In genomic region chr9:44873665-44874064, GRCm38 (mm10) we compare ENCODE assay signal across 22 mouse cellular contexts. TPM values are rescaled to one million over a fixed set of nuclear protein-coding genes. Genes with fewer than 3 reads are reported as not detected.
DNase-seq lines count a peak whose midpoint lies in the region; ATAC-seq and TF ChIP-seq lines count a peak whose summit lies in the region.
"Had no signal": no experiment of that assay in that cellular context is flagged by ENCODE, and none has a peak within 500 bp of the region (broad histone marks: within the 10 kb centered on the region; RNA-seq: fewer than 3 reads in every experiment).

No protein-coding gene starts in this region.

- no peak overlapping the region for H3K9ac ChIP-seq in kidney, embryonic 15.5 days
- H3K9ac ChIP-seq in kidney, embryonic 14.5 days (ENCODE audit: low read depth, low read length), result no peak overlapping the region
- no peak overlapping the region for H3K9ac ChIP-seq in intestine, embryonic 14.5 days (ENCODE audit: low read length)
- H3K9ac ChIP-seq in neural tube, embryonic 15.5 days (replicated peaks), result no peak overlapping the region
- H3K9ac ChIP-seq in hindbrain, postnatal 0 days (replicated peaks; ENCODE audit: low read length), result no peak overlapping the region
- H3K9ac ChIP-seq in hindbrain, embryonic 11.5 days (ENCODE audit: low read depth, low read length), result no peak overlapping the region
- H3K9ac ChIP-seq: heart, embryonic 15.5 days; liver, embryonic 12.5 days had no signal

- WGBS in kidney, embryonic 15.5 days, result 42% methylated on average over 5 of the region's 5 CpGs
- 46% methylated on average over 5 of the region's 5 CpGs for WGBS in kidney, embryonic 14.5 days
- WGBS in intestine, embryonic 14.5 days, result 47% methylated on average over 5 of the region's 5 CpGs
- 35% methylated on average over 5 of the region's 5 CpGs for WGBS in neural tube, embryonic 15.5 days
- 72% methylated on average over 5 of the region's 5 CpGs for WGBS in hindbrain, postnatal 0 days
- 87% methylated on average over 5 of the region's 5 CpGs for WGBS in hindbrain, embryonic 11.5 days

- peaks cover 55% of the 10 kb centered on the region for H3K4me1 ChIP-seq in kidney, embryonic 15.5 days
- H3K4me1 ChIP-seq in kidney, embryonic 14.5 days (ENCODE audit: control insufficient read depth, insufficient read depth, low read length), result peaks cover 31% of the 10 kb centered on the region
- H3K4me1 ChIP-seq in intestine, embryonic 14.5 days (replicated peaks; ENCODE audit: control insufficient read depth, insufficient read depth, low read length), result peaks cover 53% of the 10 kb centered on the region
- peaks cover 73% of the 10 kb centered on the region for H3K4me1 ChIP-seq in neural tube, embryonic 15.5 days
- peaks cover 21% of the 10 kb centered on the region for H3K4me1 ChIP-seq in hindbrain, postnatal 0 days (ENCODE audit: insufficient read depth, low read length)
- H3K4me1 ChIP-seq in hindbrain, embryonic 11.5 days (replicated peaks; ENCODE audit: control insufficient read depth, insufficient read depth, low read length), result 0 out of 2 replicates have a peak, but pooled peaks cover 2% of the 10 kb centered on the region

- no peak for TF ChIP-seq CTCF in hindbrain, postnatal 0 days (IDR thresholded peaks at IDR 0.05; ENCODE audit: low read depth)

- no peak for DNase-seq in intestine, embryonic 14.5 days (ENCODE audit: low spot score)
- DNase-seq in hindbrain, postnatal 0 days (ENCODE audit: low spot score), result no peak
- no peak for DNase-seq in hindbrain, embryonic 11.5 days (ENCODE audit: low spot score)
- DNase-seq: adrenal gland, postnatal 25 days; B cell, adult 2 months; cerebellum, adult 11-12 months; cerebellum, postnatal 14 days; embryo, embryonic 11 days; gastrocnemius, postnatal 25 days; heart, postnatal 4 days; kidney, postnatal 10 days; left cerebral cortex, postnatal 4 days; lung, adult 2 months had no signal

- ATAC-seq in kidney, embryonic 15.5 days (replicated peaks; ENCODE audit: low FRiP score), result no peak
- ATAC-seq in kidney, embryonic 14.5 days (ENCODE audit: low FRiP score, low TSS enrichment), result no peak
- peak; percentile 91 for ATAC-seq in CD4-positive, CD25-positive, alpha-beta regulatory T cell, adult 4 months
- no peak for ATAC-seq in intestine, embryonic 14.5 days (replicated peaks; ENCODE audit: low FRiP score, low TSS enrichment, low read depth)
- ATAC-seq in neural tube, embryonic 15.5 days (ENCODE audit: low FRiP score), result no peak
- ATAC-seq in hindbrain, postnatal 0 days, result no peak
- no peak for ATAC-seq in hindbrain, embryonic 11.5 days (ENCODE audit: low FRiP score)
- ATAC-seq: liver, embryonic 12.5 days; midbrain, embryonic 16.5 days; Patski had no signal

- H3K36me3 ChIP-seq in kidney, embryonic 15.5 days, result peaks cover 18% of the 10 kb centered on the region; the same call in 1 of the 2 replicates
- no peaks in the 10 kb centered on the region; the same call in 1 of the 2 replicates for H3K36me3 ChIP-seq in kidney, embryonic 14.5 days (ENCODE audit: control insufficient read depth, insufficient read depth, low read length)
- H3K36me3 ChIP-seq in intestine, embryonic 14.5 days (ENCODE audit: control insufficient read depth, insufficient read depth, low read length), result peaks cover 15% of the 10 kb centered on the region; the same call in 1 of the 2 replicates
- peaks cover 4% of the 10 kb centered on the region; the same call in 1 of the 2 replicates for H3K36me3 ChIP-seq in neural tube, embryonic 15.5 days
- H3K36me3 ChIP-seq in hindbrain, postnatal 0 days (ENCODE audit: insufficient read depth, low read length), result no peaks in the 10 kb centered on the region; the same call in 1 of the 2 replicates
- H3K36me3 ChIP-seq in hindbrain, embryonic 11.5 days (ENCODE audit: control insufficient read depth, insufficient read depth, low read length), result no peaks in the 10 kb centered on the region; the same call in 1 of the 2 replicates
- H3K36me3 ChIP-seq: heart, embryonic 15.5 days had no signal

- H3K9me3 ChIP-seq in kidney, embryonic 15.5 days (replicated peaks), result no peaks in the 10 kb centered on the region
- no peaks in the 10 kb centered on the region for H3K9me3 ChIP-seq in kidney, embryonic 14.5 days (ENCODE audit: control insufficient read depth, low read length)
- no peaks in the 10 kb centered on the region for H3K9me3 ChIP-seq in intestine, embryonic 14.5 days (ENCODE audit: control insufficient read depth, low read length)
- H3K9me3 ChIP-seq in neural tube, embryonic 15.5 days (replicated peaks), result no peaks in the 10 kb centered on the region
- no peaks in the 10 kb centered on the region for H3K9me3 ChIP-seq in hindbrain, postnatal 0 days (ENCODE audit: low read length)
- H3K9me3 ChIP-seq in hindbrain, embryonic 11.5 days (ENCODE audit: control insufficient read depth, low read length), result no peaks in the 10 kb centered on the region
- H3K9me3 ChIP-seq: heart, embryonic 15.5 days; liver, embryonic 12.5 days had no signal

- H3K27me3 ChIP-seq in kidney, embryonic 15.5 days, result no peaks in the 10 kb centered on the region
- H3K27me3 ChIP-seq in kidney, embryonic 14.5 days (ENCODE audit: control insufficient read depth, insufficient read depth, low read length), result no peaks in the 10 kb centered on the region
- H3K27me3 ChIP-seq in intestine, embryonic 14.5 days (replicated peaks; ENCODE audit: control insufficient read depth, insufficient read depth, low read length), result no peaks in the 10 kb centered on the region
- no peaks in the 10 kb centered on the region for H3K27me3 ChIP-seq in neural tube, embryonic 15.5 days (replicated peaks)
- H3K27me3 ChIP-seq in hindbrain, postnatal 0 days (ENCODE audit: insufficient read depth, low read length), result no peaks in the 10 kb centered on the region
- H3K27me3 ChIP-seq in hindbrain, embryonic 11.5 days (ENCODE audit: control insufficient read depth, insufficient read depth, low read length), result no peaks in the 10 kb centered on the region
- H3K27me3 ChIP-seq: heart, embryonic 15.5 days; liver, embryonic 12.5 days; Patski had no signal

- H3K27ac ChIP-seq in kidney, embryonic 15.5 days, result 0 out of 2 replicates have a peak overlapping the region, but pooled peaks have one; percentile 10
- no peak overlapping the region for H3K27ac ChIP-seq in kidney, embryonic 14.5 days (ENCODE audit: low read depth, low read length)
- 0 out of 2 replicates have a peak overlapping the region, but pooled peaks have one; percentile 23 for H3K27ac ChIP-seq in intestine, embryonic 14.5 days (ENCODE audit: low read depth)
- H3K27ac ChIP-seq in neural tube, embryonic 15.5 days (replicated peaks), result no peak overlapping the region; the same call in 1 of the 2 replicates
- no peak overlapping the region for H3K27ac ChIP-seq in hindbrain, postnatal 0 days
- no peak overlapping the region for H3K27ac ChIP-seq in hindbrain, embryonic 11.5 days (ENCODE audit: low read depth, low read length)
- H3K27ac ChIP-seq: heart, embryonic 15.5 days; layer of hippocampus, adult 2 months; liver, embryonic 12.5 days had no signal

- no peak overlapping the region for H3K4me2 ChIP-seq in kidney, embryonic 15.5 days
- H3K4me2 ChIP-seq in kidney, embryonic 14.5 days (replicated peaks; ENCODE audit: low read depth, low read length), result no peak overlapping the region
- H3K4me2 ChIP-seq in intestine, embryonic 14.5 days (ENCODE audit: low read length), result peak overlapping the region; percentile 1; the same call in 1 of the 2 replicates
- peak overlapping the region; percentile 9; the same call in 1 of the 2 replicates for H3K4me2 ChIP-seq in neural tube, embryonic 15.5 days
- H3K4me2 ChIP-seq in hindbrain, postnatal 0 days (ENCODE audit: low read depth, low read length), result no peak overlapping the region
- no peak overlapping the region for H3K4me2 ChIP-seq in hindbrain, embryonic 11.5 days (replicated peaks; ENCODE audit: low read depth, low read length)
- H3K4me2 ChIP-seq: heart, embryonic 15.5 days; liver, embryonic 12.5 days had no signal

- H3K4me3 ChIP-seq in kidney, embryonic 15.5 days (replicated peaks), result no peak overlapping the region
- no peak overlapping the region for H3K4me3 ChIP-seq in kidney, embryonic 14.5 days (ENCODE audit: low read length)
- no peak overlapping the region for H3K4me3 ChIP-seq in intestine, embryonic 14.5 days (ENCODE audit: low read depth, low read length)
- H3K4me3 ChIP-seq in neural tube, embryonic 15.5 days (replicated peaks), result no peak overlapping the region
- H3K4me3 ChIP-seq in hindbrain, postnatal 0 days (ENCODE audit: low read length), result no peak overlapping the region
- no peak overlapping the region for H3K4me3 ChIP-seq in hindbrain, embryonic 11.5 days (ENCODE audit: low read depth, low read length)
- H3K4me3 ChIP-seq: heart, embryonic 15.5 days; layer of hippocampus, adult 2 months; liver, embryonic 12.5 days had no signal

RNA-seq across cellular contexts. Expression of gene Kmt2a, which starts 7.4 kb away (rescaled TPM):
- 14.6 and 16.3 TPM in 2 replicates for polyA plus RNA-seq in kidney, embryonic 15.5 days (2015; fragmentation: Nextera tagmentation; extraction: Ambion mirVana)
- 14.9 and 15.2 TPM in 2 replicates for polyA plus RNA-seq in kidney, embryonic 14.5 days (2014; fragmentation: Nextera tagmentation; extraction: Ambion mirVana)
- polyA plus RNA-seq in CD4-positive, CD25-positive, alpha-beta regulatory T cell, adult 4 months (2017; shearing (Covaris generic)), result 10 to 100 TPM; 34.7 to 41.1 TPM
- polyA plus RNA-seq in intestine, embryonic 14.5 days (2014; fragmentation: Nextera tagmentation; extraction: Ambion mirVana), result 10.4 and 14.7 TPM in 2 replicates
- polyA plus RNA-seq in neural tube, embryonic 15.5 days (2015; fragmentation: Nextera tagmentation; extraction: Ambion mirVana), result 20.3 and 23.3 TPM in 2 replicates
- total RNA-seq in hindbrain, postnatal 0 days (2014; rRNA removed), result 18.7 and 20.6 TPM in 2 replicates
- polyA plus RNA-seq in hindbrain, postnatal 0 days (2015; fragmentation: Nextera tagmentation; extraction: Ambion mirVana), result 14.4 and 19.0 TPM in 2 replicates
- 17.3 and 26.2 TPM in 2 replicates for polyA plus RNA-seq in hindbrain, embryonic 11.5 days (2014; fragmentation: Nextera tagmentation; extraction: Ambion mirVana)

RNA-seq across cellular contexts. Expression of gene Atp5l, which starts 46.9 kb away (rescaled TPM):
- 714 and 843 TPM in 2 replicates for polyA plus RNA-seq in kidney, embryonic 15.5 days (2015; fragmentation: Nextera tagmentation; extraction: Ambion mirVana)
- polyA plus RNA-seq in kidney, embryonic 14.5 days (2014; fragmentation: Nextera tagmentation; extraction: Ambion mirVana), result 674 and 931 TPM in 2 replicates
- polyA plus RNA-seq in CD4-positive, CD25-positive, alpha-beta regulatory T cell, adult 4 months (2017; shearing (Covaris generic)), result 100 to 1,000 TPM; 416 to 524 TPM
- polyA plus RNA-seq in intestine, embryonic 14.5 days (2014; fragmentation: Nextera tagmentation; extraction: Ambion mirVana), result 722 and 905 TPM in 2 replicates
- polyA plus RNA-seq in neural tube, embryonic 15.5 days (2015; fragmentation: Nextera tagmentation; extraction: Ambion mirVana), result 830 and 890 TPM in 2 replicates
- total RNA-seq in hindbrain, postnatal 0 days (2014; rRNA removed), result 217 and 223 TPM in 2 replicates
- 1,057 and 1,065 TPM in 2 replicates for polyA plus RNA-seq in hindbrain, postnatal 0 days (2015; fragmentation: Nextera tagmentation; extraction: Ambion mirVana)
- 592 and 606 TPM in 2 replicates for polyA plus RNA-seq in hindbrain, embryonic 11.5 days (2014; fragmentation: Nextera tagmentation; extraction: Ambion mirVana)

Comparison
In these comparisons a context has a peak if more than half of its experiments do, and no peak if none do; other contexts are left out.
1. H3K27ac ChIP-seq: peak in kidney, embryonic 15.5 days (single experiment) and intestine, embryonic 14.5 days (single experiment); none in kidney, embryonic 14.5 days (single experiment), neural tube, embryonic 15.5 days (single experiment), hindbrain, postnatal 0 days (single experiment) and hindbrain, embryonic 11.5 days (single experiment).
2. H3K4me2 ChIP-seq: peak in intestine, embryonic 14.5 days (single experiment) and neural tube, embryonic 15.5 days (single experiment); none in kidney, embryonic 15.5 days (single experiment), kidney, embryonic 14.5 days (single experiment), hindbrain, postnatal 0 days (single experiment) and hindbrain, embryonic 11.5 days (single experiment).